Mouse (Mus musculus): ENCODE data around the gene Ambra1. TPM values are rescaled to one million over a fixed set of nuclear protein-coding genes. Genes with fewer than 3 reads are reported as not detected.
A peak's percentile ranks its signal among the peaks of the same experiment; 100 is the strongest.

Ambra1 gene
- total and polyA plus RNA-seq, 3 experiments, result 15.8 to 27.1 (median 21.9) TPM

- dilution Hi-C loops (cut with MboI; ENCODE audit: extremely low pct_ligation_motif_present, extremely low pct_unique_long_range_greater_than_20kb, low sequenced_read_pairs), result no loop called here
- in situ Hi-C loops (cut with MboI; ENCODE audit: low pct_ligation_motif_present, low pct_unique_long_range_greater_than_20kb, low sequenced_read_pairs), result no loop called here
- DNase-seq (ENCODE audit: extremely low read depth), result no peak
- H3K4me2 ChIP-seq (ENCODE audit: insufficient read depth, low read depth, poor library complexity, severe bottlenecking), result no peak overlapping the region
- H3K27ac ChIP-seq (ENCODE audit: insufficient read depth, low read depth), result no peak overlapping the region
- peaks cover 32 to 80% of the 10 kb centered on the region in 2 experiments for H3K4me1 ChIP-seq (ENCODE audit: control insufficient read depth in 1 of 2, insufficient read depth in 2 of 2)
- H3K79me2 ChIP-seq (replicated peaks; ENCODE audit: control insufficient read depth, extremely low read depth, insufficient read depth, poor library complexity, severe bottlenecking), result peaks cover 16% of the 10 kb centered on the region
- TF ChIP-seq MAX (IDR thresholded peaks at IDR 0.05; ENCODE audit: low read length) (no peak), RCOR1 (conservative IDR thresholded peaks at IDR 0.05; ENCODE audit: low read depth, low read length) (no peak), PAX5 (IDR thresholded peaks at IDR 0.05; ENCODE audit: low read length) (no peak), TBP (conservative IDR thresholded peaks at IDR 0.05; ENCODE audit: low read depth, low read length) (no peak), IRF4 (IDR thresholded peaks at IDR 0.05; ENCODE audit: low read depth, low read length) (no peak), ETS1 (conservative IDR thresholded peaks at IDR 0.05; ENCODE audit: low read depth, low read length) (no peak), JUN (IDR thresholded peaks at IDR 0.05; ENCODE audit: insufficient read depth, low read depth, low read length) (no peak), TCF12 (IDR thresholded peaks at IDR 0.05; ENCODE audit: low read depth, low read length) (no peak)
- H3K36me3 ChIP-seq (replicated peaks in 1 of 2; ENCODE audit: control insufficient read depth in 1 of 2, insufficient read depth in 1 of 2, low read length in 1 of 2), result peaks cover 8 to 44% of the 10 kb centered on the region in 2 experiments
- no peaks in the 10 kb centered on the region for H3K9me3 ChIP-seq (replicated peaks; ENCODE audit: low read length)
- H3K9ac ChIP-seq (ENCODE audit: insufficient read depth, low read depth), result no peak overlapping the region
- no peaks in the 10 kb centered on the region for H3K27me3 ChIP-seq (replicated peaks)
- peak overlapping the region in 2 of 3 experiments; percentile 56 to 63 for H3K4me3 ChIP-seq (replicated peaks in 1 of 3; ENCODE audit: low read depth in 2 of 3, low read length in 2 of 3, poor library complexity in 1 of 3)
These were observed 218.9 kb downstream of the Ambra1 start for GRCm38 (mm10) chr2:91948792-91949241.

GRCm38 (mm10) chr2:91949411-91950274 lies 219.7 kb downstream of the Ambra1 start:
- Histone ChIP-seq H3K27ac (ENCODE audit: insufficient read depth, low read depth) (0 out of 2 replicates have a peak overlapping the region, but pooled peaks have one; percentile 6), H3K27me3 (replicated peaks) (no peaks in the 10 kb centered on the region), H3K4me2 (ENCODE audit: insufficient read depth, low read depth, poor library complexity, severe bottlenecking) (peak overlapping the region; percentile 81), H3K36me3 (replicated peaks in 1 of 2; ENCODE audit: control insufficient read depth in 1 of 2, insufficient read depth in 1 of 2, low read length in 1 of 2) (peaks cover 8 to 41% of the 10 kb centered on the region in 2 experiments), H3K4me3 (replicated peaks in 1 of 3; ENCODE audit: low read depth in 2 of 3, low read length in 2 of 3, poor library complexity in 1 of 3) (peak overlapping the region; percentile 49 to 63 (median 56)), H3K9ac (ENCODE audit: insufficient read depth, low read depth) (peak overlapping the region; percentile 27), H3K9me3 (replicated peaks; ENCODE audit: low read length) (no peaks in the 10 kb centered on the region), H3K4me1 (ENCODE audit: control insufficient read depth in 1 of 2, insufficient read depth in 2 of 2) (peaks cover 28 to 76% of the 10 kb centered on the region in 2 experiments), H3K79me2 (replicated peaks; ENCODE audit: control insufficient read depth, extremely low read depth, insufficient read depth, poor library complexity, severe bottlenecking) (peaks cover 16% of the 10 kb centered on the region)
- TF ChIP-seq ETS1 (conservative IDR thresholded peaks at IDR 0.05; ENCODE audit: low read depth, low read length) (no peak), NELFE (IDR thresholded peaks at IDR 0.05; ENCODE audit: low read depth, low read length) (no peak)
- dilution Hi-C loops (cut with MboI; ENCODE audit: extremely low pct_ligation_motif_present, extremely low pct_unique_long_range_greater_than_20kb, low sequenced_read_pairs), result no loop called here
- in situ Hi-C loops (cut with MboI; ENCODE audit: low pct_ligation_motif_present, low pct_unique_long_range_greater_than_20kb, low sequenced_read_pairs), result no loop called here
- DNase-seq (ENCODE audit: extremely low read depth), result no peak
